Mouse (Mus musculus) kidney, adult 2 months (tissue): ENCODE measurements at regions not wholly inside any gene's neighbourhood (a gene's known extent, or its start where the extent isn't known, plus 50 kb on each side); places are given as distances from the start of the nearest gene placed in this dataset.

Experiments
- CTCF ChIP-seq: fragments of 200-500 bp; conservative IDR thresholded peaks from 2 replicates; pipeline ENCODE4 v1.5.1; 2011; ENCODE audit warnings: low read depth, mild to moderate bottlenecking, control low read depth, low read length, moderate library complexity, mixed read lengths; ENCODE audit not compliant: insufficient read depth, insufficient read length
- POLR2A ChIP-seq: fragments of 200-500 bp; IDR thresholded peaks from one replicate; pipeline ENCODE4 v1.6.1; 2011; ENCODE audit warnings: low read depth, low read length, control low read depth

DNA sequence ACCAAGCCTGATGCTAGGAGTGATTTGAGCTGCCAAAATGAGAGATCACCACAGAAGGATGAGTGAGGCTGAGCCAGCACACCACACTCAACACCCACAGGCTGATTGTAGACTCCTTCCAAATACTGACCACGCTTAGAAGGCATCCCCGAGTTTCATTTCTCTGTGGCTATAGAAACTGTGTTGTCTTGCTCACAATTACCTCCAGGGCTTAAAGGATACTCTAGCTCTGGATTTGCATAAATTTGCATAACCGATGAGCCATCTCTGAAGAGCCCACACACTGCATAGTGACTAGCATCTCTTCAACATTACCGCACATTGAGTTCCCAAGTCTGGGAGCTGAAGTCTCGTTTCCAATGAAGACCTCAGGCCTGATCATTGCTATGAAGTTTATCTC lies 110.3 kb downstream of the Nufip1 start:
- TF ChIP-seq CTCF = no peak
- TF ChIP-seq POLR2A = no peak
